Mouse (Mus musculus): ENCODE data around the gene Ttc29. TPM values are rescaled to one million over a fixed set of nuclear protein-coding genes. Genes with fewer than 3 reads are reported as not detected.

Ttc29 gene
- polyA plus RNA-seq, 1 experiment from 2014 or later: not detected

DNA sequence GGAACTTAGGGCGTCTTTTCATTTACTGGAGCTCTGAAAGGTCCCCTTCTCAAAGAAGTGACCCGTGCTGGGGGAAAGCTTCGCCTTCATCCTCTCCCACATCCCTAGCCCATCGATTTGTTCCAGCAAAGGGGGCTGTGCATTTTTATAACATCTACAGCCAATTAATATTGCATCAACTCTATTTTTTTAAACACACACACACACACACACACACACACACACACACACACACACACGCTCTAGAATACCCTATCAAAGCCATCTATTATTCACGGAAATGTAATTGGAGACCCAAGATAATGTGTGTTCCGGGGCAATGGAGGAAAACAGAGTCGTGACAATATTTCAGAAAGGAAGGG is 214.7 kb downstream of the Ttc29 start:
- Histone ChIP-seq H3K27me3 (peaks cover 92% of the 10 kb centered on the region), H3K4me1 (peaks cover 9% of the 10 kb centered on the region; the same call in 1 of the 2 replicates), H3K9me3 (replicated peaks) (no peaks in the 10 kb centered on the region), H3K36me3 (no peaks in the 10 kb centered on the region), H3K9ac (no peak overlapping the region), H3K27ac (no peak overlapping the region), H3K4me2 (no peak overlapping the region), H3K4me3 (replicated peaks) (no peak overlapping the region)
- 0% methylated on average over 8 of the region's 8 CpGs for WGBS
- no peak for ATAC-seq (replicated peaks; ENCODE audit: low FRiP score)

DNA sequence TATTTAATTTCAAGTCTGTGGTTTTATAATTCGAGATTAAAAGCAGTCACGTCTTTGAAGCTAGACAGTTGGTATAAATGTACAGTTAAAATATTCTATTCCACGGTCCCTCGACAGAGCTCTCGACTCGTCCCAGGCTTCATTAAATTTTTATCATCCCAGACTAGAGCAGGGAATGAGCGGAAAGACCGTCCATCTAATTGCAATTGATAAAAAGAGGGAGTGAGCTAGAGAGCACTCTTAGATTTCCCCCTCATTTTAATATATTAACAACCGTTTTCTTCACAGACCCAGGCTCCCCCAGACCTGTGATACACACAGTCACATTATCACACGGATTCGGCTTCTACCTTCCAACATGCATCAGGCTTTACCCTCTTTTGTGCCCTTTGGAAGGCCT is 215.1 kb downstream of the Ttc29 start:
- 3% methylated on average over 11 of the region's 11 CpGs for WGBS
- H3K4me2 ChIP-seq: no peak overlapping the region
- peaks cover 90% of the 10 kb centered on the region for H3K27me3 ChIP-seq
- ATAC-seq (replicated peaks; ENCODE audit: low FRiP score): no peak
- no peak overlapping the region for H3K27ac ChIP-seq
- peaks cover 9% of the 10 kb centered on the region; the same call in 1 of the 2 replicates for H3K4me1 ChIP-seq
- H3K9me3 ChIP-seq (replicated peaks): no peaks in the 10 kb centered on the region
- H3K9ac ChIP-seq: no peak overlapping the region
- no peak overlapping the region for H3K4me3 ChIP-seq (replicated peaks)
- H3K36me3 ChIP-seq: no peaks in the 10 kb centered on the region

DNA sequence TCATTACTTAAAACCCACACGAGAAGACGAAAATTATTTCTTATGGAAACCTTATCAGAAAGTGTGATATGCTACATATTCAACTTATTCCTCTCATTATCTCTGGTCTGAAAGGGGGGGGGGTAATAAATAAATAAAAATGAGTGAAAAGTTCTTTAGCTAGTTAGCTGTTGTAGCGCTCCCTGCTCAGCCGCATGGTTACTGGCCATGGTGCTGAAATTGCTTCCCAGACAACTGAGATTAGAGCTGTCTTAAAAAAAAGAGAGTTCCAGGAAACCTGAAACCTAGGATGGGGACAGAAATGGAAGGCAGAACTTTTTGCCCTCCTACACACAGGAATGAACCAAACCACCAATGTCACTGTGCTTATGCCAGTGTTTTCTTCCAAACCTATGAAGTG is 218.3 kb downstream of the Ttc29 start:
- 1% methylated on average over 4 of the region's 4 CpGs for WGBS
- Histone ChIP-seq H3K27ac (no peak overlapping the region), H3K9me3 (replicated peaks) (no peaks in the 10 kb centered on the region), H3K36me3 (no peaks in the 10 kb centered on the region), H3K4me1 (peaks cover 26% of the 10 kb centered on the region), H3K4me3 (replicated peaks) (no peak overlapping the region), H3K27me3 (peaks cover 91% of the 10 kb centered on the region), H3K9ac (no peak overlapping the region), H3K4me2 (no peak overlapping the region)
- ATAC-seq (replicated peaks; ENCODE audit: low FRiP score): no peak

- Histone ChIP-seq H3K4me1 (peaks cover 30% of the 10 kb centered on the region), H3K36me3 (no peaks in the 10 kb centered on the region), H3K9ac (no peak overlapping the region), H3K27ac (no peak overlapping the region), H3K4me2 (no peak overlapping the region), H3K9me3 (replicated peaks) (no peaks in the 10 kb centered on the region), H3K27me3 (peaks cover 91% of the 10 kb centered on the region), H3K4me3 (replicated peaks) (no peak overlapping the region)
- no peak for ATAC-seq (replicated peaks; ENCODE audit: low FRiP score)
- WGBS: 15% methylated on average over 1 of the region's 1 CpGs
Observed at GRCm38 (mm10) chr8:78432451-78432850, 219.4 kb downstream of the Ttc29 start.

DNA sequence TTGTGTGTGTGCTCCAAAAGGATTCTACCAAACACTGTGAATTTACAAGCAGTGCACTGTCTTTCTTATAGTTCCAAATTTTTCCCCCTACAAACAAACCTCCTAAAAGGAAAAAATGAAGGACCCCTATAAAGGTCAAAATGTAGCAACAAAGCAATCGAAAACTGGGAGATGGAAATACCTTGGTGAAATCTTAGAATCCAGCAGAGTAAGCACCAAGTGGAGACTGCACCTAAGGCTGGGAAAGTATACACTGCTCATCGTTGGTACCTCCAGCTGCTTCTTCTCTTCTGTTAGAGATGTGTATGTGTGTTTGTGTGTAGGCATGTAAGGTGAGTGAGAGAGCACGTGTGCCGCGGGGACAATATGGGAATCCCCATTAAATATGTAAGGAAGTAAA is 220.2 kb downstream of the Ttc29 start:
- no peak overlapping the region for H3K9ac ChIP-seq
- WGBS: 8% methylated on average over 5 of the region's 5 CpGs
- no peaks in the 10 kb centered on the region for H3K36me3 ChIP-seq
- H3K4me2 ChIP-seq: no peak overlapping the region
- no peak overlapping the region for H3K4me3 ChIP-seq (replicated peaks)
- no peaks in the 10 kb centered on the region for H3K9me3 ChIP-seq (replicated peaks)
- peaks cover 91% of the 10 kb centered on the region for H3K27me3 ChIP-seq
- H3K27ac ChIP-seq: no peak overlapping the region
- peaks cover 31% of the 10 kb centered on the region for H3K4me1 ChIP-seq
- no peak for ATAC-seq (replicated peaks; ENCODE audit: low FRiP score)

GRCm38 (mm10) chr8:78434340-78434739 is 221.2 kb downstream of the Ttc29 start:
- H3K4me2 ChIP-seq: no peak overlapping the region; the same call in 1 of the 2 replicates
- ATAC-seq (replicated peaks; ENCODE audit: low FRiP score): no peak

GRCm38 (mm10) chr8:78434823-78435623 is 221.9 kb downstream of the Ttc29 start:
- no peaks in the 10 kb centered on the region for H3K9me3 ChIP-seq (replicated peaks)
- under 1% methylated on average over 62 of the region's 62 CpGs for whole genome bisulfite sequencing
- peaks cover 91% of the 10 kb centered on the region for H3K27me3 ChIP-seq
- no peak overlapping the region for H3K27ac ChIP-seq
- H3K36me3 ChIP-seq: no peaks in the 10 kb centered on the region
- peaks cover 31% of the 10 kb centered on the region for H3K4me1 ChIP-seq
- H3K4me2 ChIP-seq: peak overlapping the region; percentile 77
- ATAC-seq (replicated peaks; ENCODE audit: low FRiP score): 0 out of 2 replicates have a peak, but pooled peaks have one; percentile 17
- peak overlapping the region; percentile 43 for H3K4me3 ChIP-seq (replicated peaks)
- H3K9ac ChIP-seq: no peak overlapping the region

More at GRCm38 (mm10) chr8:78434340-78434739, 221.2 kb downstream of the Ttc29 start:
- peaks cover 94% of the 10 kb centered on the region for H3K27me3 ChIP-seq
- no peaks in the 10 kb centered on the region for H3K9me3 ChIP-seq (replicated peaks)
- H3K9ac ChIP-seq: no peak overlapping the region
- H3K27ac ChIP-seq: no peak overlapping the region
- peaks cover 31% of the 10 kb centered on the region for H3K4me1 ChIP-seq
- peak overlapping the region; percentile 43; the same call in 1 of the 2 replicates for H3K4me3 ChIP-seq (replicated peaks)
- no peaks in the 10 kb centered on the region for H3K36me3 ChIP-seq
- WGBS: 3% methylated on average over 8 of the region's 8 CpGs

DNA sequence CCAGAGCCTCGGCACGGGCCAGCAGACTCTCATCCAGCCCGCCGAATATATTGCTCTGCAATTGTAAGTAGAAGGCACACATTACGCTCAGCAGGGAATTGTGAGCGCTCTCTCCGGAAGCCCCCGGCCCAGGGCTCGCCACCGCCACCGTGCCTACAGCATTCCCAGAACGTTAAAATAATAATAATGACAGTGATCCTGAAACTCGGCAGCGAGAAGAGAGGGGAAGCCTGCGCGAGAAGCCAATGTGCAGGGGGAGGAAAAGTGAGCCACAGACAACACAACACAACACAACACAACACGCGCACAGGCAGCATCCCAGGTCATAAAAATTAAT is 222.5 kb downstream of the Ttc29 start:
- no peaks in the 10 kb centered on the region for H3K36me3 ChIP-seq
- H3K27me3 ChIP-seq: peaks cover 91% of the 10 kb centered on the region
- peak overlapping the region; percentile 77 for H3K4me2 ChIP-seq
- no peak overlapping the region for H3K9ac ChIP-seq
- peak overlapping the region; percentile 43 for H3K4me3 ChIP-seq (replicated peaks)
- no peaks in the 10 kb centered on the region for H3K9me3 ChIP-seq (replicated peaks)
- H3K27ac ChIP-seq: no peak overlapping the region
- no peak for ATAC-seq (replicated peaks; ENCODE audit: low FRiP score)
- H3K4me1 ChIP-seq: peaks cover 31% of the 10 kb centered on the region
- 2% methylated on average over 18 of the region's 18 CpGs for WGBS

DNA sequence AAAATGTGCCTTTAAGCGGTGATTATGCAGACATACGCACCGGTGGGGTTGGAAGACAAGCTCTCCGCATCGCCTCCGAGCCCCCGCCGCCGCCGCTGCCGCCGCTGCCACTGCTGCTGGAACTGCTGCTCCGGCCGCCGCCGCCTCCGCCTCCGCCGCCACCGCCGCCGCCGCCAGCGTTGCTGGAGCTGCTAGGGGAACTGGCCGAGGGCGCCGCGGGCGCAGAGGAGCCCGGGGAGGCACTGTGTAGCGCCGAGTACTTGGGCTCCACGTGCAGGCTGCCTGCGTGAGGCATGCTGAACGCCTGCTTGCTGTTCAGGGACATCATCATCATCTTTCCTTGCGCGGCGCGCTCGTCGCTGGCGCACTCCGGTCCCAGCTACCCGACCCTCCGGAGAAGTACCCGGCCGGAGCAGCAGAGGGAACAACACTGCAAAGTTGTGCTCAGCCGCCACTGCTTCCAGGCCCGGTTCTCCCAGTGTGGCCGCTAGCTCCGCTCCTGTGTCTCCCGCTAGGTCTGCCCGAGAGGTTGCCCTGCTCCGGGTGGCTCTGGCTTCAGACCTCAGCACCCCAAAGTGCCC is 223.1 kb downstream of the Ttc29 start, which contains the start of gene Pou4f2:
TSS of gene Pou4f2 (minus strand) at position 575 of the 581 bp plus-strand sequence.
- no peaks in the 10 kb centered on the region for H3K36me3 ChIP-seq
- H3K27me3 ChIP-seq: peaks cover 96% of the 10 kb centered on the region
- peak within 1 kb of the TSS; percentile 43 for H3K4me3 ChIP-seq (replicated peaks)
- H3K9me3 ChIP-seq (replicated peaks): no peaks in the 10 kb centered on the region
- H3K27ac ChIP-seq: no peak within 1 kb of the TSS
- peak within 1 kb of the TSS; percentile 77 for H3K4me2 ChIP-seq
- WGBS: 1% methylated on average over 44 of the region's 54 CpGs
- peak; percentile 54 for ATAC-seq (replicated peaks; ENCODE audit: low FRiP score)
- H3K4me1 ChIP-seq: peaks cover 31% of the 10 kb centered on the region
- no peak within 1 kb of the TSS for H3K9ac ChIP-seq

DNA sequence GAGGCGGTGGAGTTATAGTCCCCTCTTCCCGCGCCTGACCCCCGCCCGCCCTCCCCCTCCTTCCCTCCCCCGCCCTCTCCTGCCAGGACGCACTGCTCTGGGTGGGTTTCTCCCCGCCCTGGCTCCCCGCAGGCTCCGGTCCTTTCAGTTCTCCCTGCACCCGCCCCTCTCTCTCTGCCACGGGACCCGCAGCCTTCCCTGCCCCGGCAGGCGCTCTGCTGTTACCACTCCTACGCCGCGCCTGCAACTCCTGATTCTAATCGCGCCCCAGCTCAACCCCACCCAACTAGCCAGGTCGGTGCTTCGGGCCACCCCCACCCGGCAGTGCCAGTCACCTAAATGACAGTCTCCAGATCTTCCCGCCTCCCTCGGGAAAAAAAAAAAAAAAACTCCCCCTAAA is 223.6 kb downstream of the Ttc29 start:
- ATAC-seq (replicated peaks; ENCODE audit: low FRiP score): peak; percentile 30; the same call in 1 of the 2 replicates
- 2% methylated on average over 18 of the region's 25 CpGs for WGBS
- Histone ChIP-seq H3K27ac (no peak overlapping the region), H3K9ac (no peak overlapping the region), H3K4me1 (peaks cover 31% of the 10 kb centered on the region), H3K36me3 (no peaks in the 10 kb centered on the region), H3K27me3 (peaks cover 96% of the 10 kb centered on the region), H3K4me2 (peak overlapping the region; percentile 77), H3K4me3 (replicated peaks) (peak overlapping the region; percentile 43), H3K9me3 (replicated peaks) (no peaks in the 10 kb centered on the region)

- Histone ChIP-seq H3K4me3 (replicated peaks) (peak overlapping the region; percentile 43), H3K27ac (no peak overlapping the region), H3K27me3 (peaks cover 96% of the 10 kb centered on the region), H3K4me2 (peak overlapping the region; percentile 77), H3K9me3 (replicated peaks) (no peaks in the 10 kb centered on the region), H3K36me3 (no peaks in the 10 kb centered on the region), H3K9ac (no peak overlapping the region), H3K4me1 (peaks cover 31% of the 10 kb centered on the region)
- no peak for ATAC-seq (replicated peaks; ENCODE audit: low FRiP score)
- WGBS: 2% methylated on average over 32 of the region's 32 CpGs
Observed at GRCm38 (mm10) chr8:78437140-78438045, 224.3 kb downstream of the Ttc29 start.

Measured in kidney, embryonic 15.5 days (tissue).